Mouse (Mus musculus) ovary, adult 18-20 months (tissue): Measurements from ENCODE around the gene Caln1.

Experiments used
- DNase-seq: peaks from one replicate; pipeline ENCODE4 v3.0.0; 2022; ENCODE audit warnings: low spot score, mixed read lengths

Caln1 gene

GRCm38 (mm10) chr5:130369237-130369636, at the start of gene Caln1:
Gene Caln1, plus strand, starts transcription at chr5:130369455.
- no peak for DNase-seq

DNA sequence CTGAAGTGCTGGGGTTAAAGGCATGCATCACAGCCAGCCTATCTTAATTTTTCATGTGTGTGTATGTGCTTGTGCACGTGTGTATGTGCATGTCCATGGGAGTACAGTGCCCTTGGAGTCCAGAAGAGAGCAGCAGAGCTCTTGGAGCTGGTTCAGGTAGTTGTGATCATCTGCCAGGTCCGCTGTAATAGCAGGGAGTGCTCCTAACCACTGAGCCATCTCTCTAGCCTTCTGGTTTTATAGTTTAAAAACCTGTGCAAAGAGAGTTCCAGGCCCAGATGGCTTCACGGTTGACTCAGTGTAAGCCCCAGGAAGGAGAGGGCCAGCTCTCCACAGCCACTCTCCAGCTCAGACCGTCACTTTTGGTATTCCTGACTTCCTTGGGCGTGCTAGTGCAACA, 49.5 kb upstream of the Caln1 start:
- no peak for DNase-seq

- DNase-seq, result no peak
Observed at GRCm38 (mm10) chr5:130320485-130320884, 48.8 kb upstream of the Caln1 start.

GRCm38 (mm10) chr5:130325486-130325885, 43.8 kb upstream of the Caln1 start:
- no peak for DNase-seq

DNA sequence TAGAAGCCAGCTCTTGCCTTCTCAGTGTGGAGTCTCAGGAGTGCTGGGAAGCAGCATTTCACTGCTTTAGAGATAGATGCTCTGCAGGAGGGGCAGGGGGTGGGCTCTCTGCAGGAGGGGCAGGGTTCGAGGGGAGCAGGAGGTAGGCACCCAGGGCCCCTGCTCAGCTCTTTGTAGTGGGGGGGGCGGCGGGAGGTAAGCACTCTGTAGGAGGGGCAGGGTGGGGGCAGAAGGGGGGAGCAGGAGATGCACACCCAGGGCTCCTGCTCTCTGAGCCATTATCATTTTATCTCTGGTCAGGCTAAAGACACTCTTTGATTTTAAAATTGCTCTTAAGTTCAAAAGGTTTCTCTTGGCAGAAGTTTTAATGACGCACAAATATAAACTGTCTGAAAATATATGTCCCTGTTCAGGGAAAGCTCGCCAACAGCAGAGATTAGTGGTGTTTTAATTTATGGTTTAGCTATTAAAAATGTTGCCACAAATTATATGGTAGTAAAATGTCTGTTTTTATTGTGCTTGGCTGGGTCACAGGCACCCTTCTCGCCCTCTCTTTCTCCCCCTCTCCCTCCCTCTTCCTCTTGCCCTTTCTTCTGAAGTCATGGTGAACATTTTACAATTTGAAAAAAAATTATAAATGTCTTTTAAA, 41.5 kb upstream of the Caln1 start:
- DNase-seq, result no peak

- DNase-seq, result no peak
Observed at GRCm38 (mm10) chr5:130328366-130328765, 40.9 kb upstream of the Caln1 start.

GRCm38 (mm10) chr5:130329889-130330288, 39.4 kb upstream of the Caln1 start:
- DNase-seq, result no peak

GRCm38 (mm10) chr5:130330801-130331200, 38.5 kb upstream of the Caln1 start:
- no peak for DNase-seq

- no peak for DNase-seq
Observed at GRCm38 (mm10) chr5:130331206-130331605, 38.0 kb upstream of the Caln1 start.

DNA sequence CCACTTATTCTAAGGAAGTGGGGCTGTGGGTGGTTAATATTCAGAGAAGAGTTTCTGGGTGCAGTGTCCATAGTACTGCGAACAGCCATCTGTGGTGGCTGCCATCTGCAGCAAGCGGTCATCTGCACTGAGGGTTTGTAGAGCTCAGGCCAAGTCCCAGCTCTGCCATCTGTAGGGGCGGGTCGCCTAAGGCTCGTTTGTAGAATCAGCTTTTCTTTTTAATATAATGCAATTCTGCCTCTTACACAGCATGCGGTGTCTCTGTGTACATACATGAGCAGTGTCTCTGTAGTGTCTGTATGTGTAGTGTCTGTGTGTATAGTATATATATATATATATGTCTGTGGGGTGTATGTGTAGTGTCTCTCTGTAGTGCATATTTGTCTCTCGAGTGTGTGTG, 35.7 kb upstream of the Caln1 start:
- no peak for DNase-seq

DNA sequence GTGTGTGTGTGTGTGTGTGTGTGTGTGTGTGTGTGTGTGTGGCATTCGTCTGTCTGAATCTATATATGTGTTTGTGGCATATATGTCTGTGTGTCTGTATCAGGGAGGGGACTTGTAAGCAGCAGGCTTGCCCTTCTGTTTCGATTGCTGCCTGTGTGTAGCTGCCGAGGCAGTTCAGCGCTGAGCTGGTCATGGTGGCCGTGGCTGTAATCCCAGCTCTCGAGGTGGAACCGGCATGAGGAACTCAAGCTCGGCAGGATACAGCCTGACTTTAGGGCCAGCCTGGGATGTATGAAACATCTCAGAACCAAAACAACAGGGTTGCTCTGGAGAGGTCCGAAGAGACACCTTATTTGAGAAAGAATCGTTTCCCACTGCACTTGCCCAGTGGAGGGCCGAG, 35.3 kb upstream of the Caln1 start:
- no peak for DNase-seq

GRCm38 (mm10) chr5:130335462-130335861, 33.8 kb upstream of the Caln1 start:
- DNase-seq, result no peak

DNA sequence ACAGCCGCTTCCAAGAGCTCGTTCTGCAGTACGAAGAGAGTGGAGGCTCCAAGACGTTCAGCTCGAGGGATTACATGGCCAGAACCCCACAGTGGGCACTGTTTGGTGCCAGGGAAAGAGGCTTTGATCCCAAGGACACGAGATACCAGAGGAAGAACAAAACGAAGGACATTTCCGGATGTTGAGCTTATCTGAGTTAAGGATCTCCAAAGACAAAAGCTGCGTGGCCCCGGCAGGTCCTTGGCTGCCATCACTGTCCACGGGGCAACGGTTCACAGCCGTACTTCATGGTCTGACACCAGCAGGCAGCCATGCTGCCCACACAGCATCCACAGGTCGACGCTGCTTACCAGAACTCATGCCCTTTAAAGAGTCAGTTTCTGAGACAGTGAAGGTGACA, 28.6 kb upstream of the Caln1 start:
- no peak for DNase-seq

- DNase-seq, result no peak
Observed at GRCm38 (mm10) chr5:130344999-130345398, 24.3 kb upstream of the Caln1 start.

DNA sequence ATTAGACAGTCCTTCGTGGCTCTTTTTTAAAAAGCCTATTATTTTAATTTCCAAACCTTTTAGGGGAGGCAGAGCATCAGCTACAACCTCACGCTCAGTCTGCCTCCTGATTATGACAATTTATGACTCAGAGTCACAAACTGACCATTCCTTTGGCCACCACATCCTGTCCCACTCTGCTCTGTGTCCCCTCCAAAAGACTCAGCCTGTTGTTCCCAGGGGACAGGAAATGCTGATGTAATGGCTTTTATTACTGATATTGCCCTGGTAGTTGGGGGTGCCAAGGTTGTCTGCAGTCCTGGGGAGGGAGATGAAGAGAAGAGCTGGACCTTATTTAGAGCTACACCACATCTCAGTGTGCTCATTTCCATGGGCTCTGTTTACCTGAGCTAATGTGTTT, 23.4 kb upstream of the Caln1 start:
- no peak for DNase-seq

DNA sequence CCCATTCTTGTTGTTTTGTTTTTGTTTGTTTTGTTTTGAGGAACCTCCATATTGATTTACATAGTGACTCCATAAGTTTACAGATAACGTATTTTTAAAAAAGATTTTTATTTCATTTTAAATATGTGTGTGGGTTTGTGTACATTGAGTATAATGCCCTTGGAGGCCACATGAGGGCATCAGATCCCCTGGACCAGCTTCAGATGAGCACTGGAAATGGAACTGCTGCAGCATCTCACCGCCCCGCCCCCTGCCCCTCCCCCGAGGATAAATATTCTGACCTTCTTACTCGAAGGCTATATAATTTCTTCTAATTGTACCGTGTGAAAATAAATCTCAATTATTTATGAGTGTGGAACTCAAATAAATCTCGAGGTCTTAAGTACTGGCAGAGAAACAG, 14.0 kb upstream of the Caln1 start:
- no peak for DNase-seq

DNA sequence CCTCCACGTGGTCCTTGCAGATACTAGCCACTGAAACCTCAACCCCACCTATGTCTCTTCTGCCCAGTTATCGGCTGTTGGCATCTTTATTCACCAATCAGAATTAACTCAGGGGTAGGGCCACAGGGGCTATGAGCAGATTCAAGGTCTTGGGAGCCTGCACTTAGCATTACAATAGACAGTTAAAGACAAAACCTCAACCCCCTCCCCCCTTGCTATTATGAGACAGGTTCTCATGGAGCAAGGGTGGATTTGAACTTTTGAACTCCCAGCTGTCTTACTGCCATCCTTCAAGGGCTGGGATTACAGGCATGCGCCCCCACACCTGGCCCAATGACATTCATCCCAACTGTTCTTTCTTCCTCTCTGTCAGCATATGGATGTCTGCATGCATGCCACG, 6.1 kb upstream of the Caln1 start:
- DNase-seq, result no peak

- DNase-seq, result no peak
Observed at GRCm38 (mm10) chr5:130363773-130364172, 5.5 kb upstream of the Caln1 start.

- no peak for DNase-seq
Observed at GRCm38 (mm10) chr5:130368236-130368635, 1.0 kb upstream of the Caln1 start.

DNA sequence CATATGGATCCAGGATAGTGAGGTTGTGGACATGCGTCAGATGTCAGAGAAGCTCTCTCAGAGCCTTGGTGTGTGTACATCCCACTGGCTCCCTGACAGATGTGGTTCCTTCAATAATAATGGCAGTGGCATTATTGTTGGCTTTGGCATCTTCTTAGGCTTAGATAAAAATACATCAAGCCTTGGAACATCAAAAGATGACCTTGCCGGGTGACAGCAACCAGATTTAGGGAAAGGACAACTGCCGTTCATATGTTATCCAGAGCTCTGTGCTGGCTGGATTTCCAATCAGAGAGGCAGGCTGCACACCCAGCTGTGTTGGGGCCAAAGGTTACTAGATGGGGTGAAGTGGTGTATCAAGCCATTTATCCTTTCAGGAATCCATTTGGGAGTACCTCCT, 6.2 kb downstream of the Caln1 start:
- DNase-seq, result no peak

- DNase-seq, result no peak
Observed at GRCm38 (mm10) chr5:130384222-130384912, 15.1 kb downstream of the Caln1 start, which contains the start of gene A330070K13Rik. Gene A330070K13Rik, minus strand, starts transcription at chr5:130384631.

DNA sequence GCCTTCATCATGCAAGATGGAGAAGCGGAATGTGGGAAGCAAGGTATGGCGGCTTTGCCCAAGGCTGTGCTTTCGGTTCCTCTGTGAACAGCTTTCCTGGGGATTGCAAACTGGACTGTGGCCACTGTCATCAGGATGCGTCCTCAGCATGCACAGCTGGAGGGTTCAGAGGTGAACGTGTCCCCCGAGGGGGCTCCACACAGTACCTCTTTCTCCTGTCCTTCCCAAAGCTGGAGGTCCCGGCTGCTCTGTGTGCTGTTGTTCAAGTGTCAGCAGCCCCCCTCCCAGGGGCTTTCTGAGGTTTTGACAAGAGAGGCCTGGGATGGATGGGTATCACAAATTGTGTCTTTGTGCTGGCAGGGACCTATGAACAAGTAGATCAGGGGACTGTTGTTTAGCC, 17.2 kb downstream of the Caln1 start:
- DNase-seq, result no peak

DNA sequence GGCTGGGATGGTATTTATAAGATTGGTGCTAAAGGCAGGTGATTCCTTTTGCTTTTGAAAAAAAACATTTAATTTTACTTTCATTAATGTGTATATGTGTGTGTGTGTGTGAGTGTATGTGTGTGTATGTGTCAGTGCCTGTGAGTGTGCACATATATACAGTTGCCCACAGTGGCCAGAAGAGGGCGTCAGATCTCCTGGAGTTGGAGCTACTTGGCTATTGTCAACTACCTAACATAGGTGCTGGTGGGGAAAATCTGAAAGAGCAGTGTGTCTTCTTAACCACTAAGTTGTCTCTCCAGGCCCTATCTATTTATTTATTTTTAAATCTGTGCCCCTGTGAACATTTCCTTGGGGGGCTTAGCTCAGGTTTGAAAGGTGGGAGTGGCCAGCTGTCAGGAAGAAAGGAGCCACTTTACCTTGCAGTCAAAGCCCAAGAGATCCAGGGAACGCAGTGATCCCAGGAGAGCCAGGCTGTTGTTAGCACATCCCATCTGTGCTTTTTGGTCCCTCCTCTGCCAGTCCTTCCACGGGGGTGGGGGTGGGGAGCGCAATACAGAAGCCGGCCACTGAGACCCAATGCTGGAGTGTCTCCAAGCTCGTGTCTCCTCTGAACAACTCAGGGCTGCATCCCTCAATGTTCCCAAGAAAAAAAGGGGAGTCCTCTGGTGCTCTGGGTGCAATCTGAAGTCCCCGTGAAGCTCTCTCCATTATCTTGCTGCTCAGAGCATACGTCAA, 24.5 kb downstream of the Caln1 start:
- no peak for DNase-seq
